Mouse (Mus musculus) thymus, adult 2 months (tissue): ENCODE results near the gene Hnrnph3.

ENCODE experiments used
- CTCF ChIP-seq: fragments of 200-500 bp; IDR thresholded peaks from 2 replicates; pipeline ENCODE4 v1.5.1; 2012; ENCODE audit warnings: mild to moderate bottlenecking, control low read depth, low read length, moderate library complexity, borderline replicate concordance; ENCODE audit not compliant: control insufficient read depth, poor library complexity, insufficient read depth; ENCODE audit errors: extremely low read depth
- POLR2A ChIP-seq: fragments of 200-500 bp; IDR thresholded peaks from 2 replicates; pipeline ENCODE4 v1.6.1; 2012; ENCODE audit warnings: mild to moderate bottlenecking, low read length, control low read depth, moderate library complexity; ENCODE audit not compliant: control insufficient read depth, poor library complexity, insufficient read depth; ENCODE audit errors: extremely low read depth

GRCm38 (mm10) chr10:63053007-63053406, 29.0 kb upstream of the Hnrnph3 start:
- TF ChIP-seq POLR2A (no peak), CTCF (no peak)
